Mouse (Mus musculus): Measurements from ENCODE around the gene Lama2. TPM values are rescaled to one million over a fixed set of nuclear protein-coding genes. Genes with fewer than 3 reads are reported as not detected.

Gene Lama2
- polyA plus RNA-seq, 1 experiment = 7.6 TPM

- no peak overlapping the region for H3K4me3 ChIP-seq (ENCODE audit: insufficient read depth, low read depth, low read length)
- no peak overlapping the region for H3K27ac ChIP-seq (replicated peaks; ENCODE audit: low read depth, low read length)
- no peaks in the 10 kb centered on the region for H3K4me1 ChIP-seq (ENCODE audit: control insufficient read depth, insufficient read depth, insufficient read length, low read length)
Observed at GRCm38 (mm10) chr10:27265812-27266211, 353.7 kb downstream of the Lama2 start.

GRCm38 (mm10) chr10:27264713-27265112, 354.8 kb downstream of the Lama2 start:
- Histone ChIP-seq H3K4me3 (ENCODE audit: insufficient read depth, low read depth, low read length) (no peak overlapping the region), H3K4me1 (ENCODE audit: control insufficient read depth, insufficient read depth, insufficient read length, low read length) (no peaks in the 10 kb centered on the region), H3K27ac (replicated peaks; ENCODE audit: low read depth, low read length) (no peak overlapping the region)

DNA sequence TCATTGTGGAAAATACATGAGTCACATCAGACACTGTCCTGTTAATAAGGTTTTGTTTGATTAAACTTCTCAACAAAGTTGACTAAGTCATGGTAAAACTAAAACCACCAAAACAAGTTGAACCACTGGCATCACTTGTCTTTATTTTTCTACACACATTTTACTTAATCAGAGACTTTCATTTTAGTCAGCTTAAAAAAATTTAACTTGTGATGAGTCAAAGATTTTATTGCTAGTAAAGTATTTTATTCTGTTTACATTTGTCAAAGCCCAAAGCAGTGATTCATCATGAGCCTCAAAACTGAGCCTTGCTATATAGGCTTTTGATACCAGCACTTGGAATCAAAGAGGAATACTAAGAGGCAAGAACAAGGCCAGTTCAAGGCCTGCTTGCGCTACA, 369.8 kb downstream of the Lama2 start:
- no peak overlapping the region for H3K4me3 ChIP-seq (ENCODE audit: insufficient read depth, low read depth, low read length)
- no peak overlapping the region for H3K27ac ChIP-seq (replicated peaks; ENCODE audit: low read depth, low read length)
- no peaks in the 10 kb centered on the region for H3K4me1 ChIP-seq (ENCODE audit: control insufficient read depth, insufficient read depth, insufficient read length, low read length)

GRCm38 (mm10) chr10:27234755-27235154, 384.8 kb downstream of the Lama2 start:
- Histone ChIP-seq H3K27ac (replicated peaks; ENCODE audit: low read depth, low read length) (no peak overlapping the region), H3K4me1 (ENCODE audit: control insufficient read depth, insufficient read depth, insufficient read length, low read length) (no peaks in the 10 kb centered on the region), H3K4me3 (ENCODE audit: insufficient read depth, low read depth, low read length) (no peak overlapping the region)

DNA sequence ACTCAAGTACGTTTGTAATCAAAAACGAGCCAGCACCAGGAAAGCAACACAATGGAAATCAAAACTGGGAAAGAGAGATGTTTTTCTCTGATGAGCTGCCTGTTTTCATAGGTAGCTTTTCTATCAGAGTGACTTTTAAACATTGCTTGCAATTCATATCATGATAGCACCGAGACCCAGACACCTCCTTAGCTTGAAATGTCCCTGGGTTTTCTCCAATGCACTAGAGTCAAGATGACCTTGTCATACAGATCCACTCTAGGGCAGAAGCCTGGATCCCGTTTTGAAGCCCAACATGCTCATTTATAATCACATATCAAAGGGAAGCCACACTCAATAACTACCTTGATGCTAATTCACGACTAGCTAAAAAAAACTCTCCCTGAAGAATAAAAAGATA, 386.0 kb downstream of the Lama2 start:
- Histone ChIP-seq H3K4me1 (ENCODE audit: control insufficient read depth, insufficient read depth, insufficient read length, low read length) (no peaks in the 10 kb centered on the region), H3K4me3 (ENCODE audit: insufficient read depth, low read depth, low read length) (no peak overlapping the region), H3K27ac (replicated peaks; ENCODE audit: low read depth, low read length) (no peak overlapping the region)

- no peak overlapping the region for H3K4me3 ChIP-seq (ENCODE audit: insufficient read depth, low read depth, low read length)
- no peak overlapping the region for H3K27ac ChIP-seq (replicated peaks; ENCODE audit: low read depth, low read length)
- no peaks in the 10 kb centered on the region for H3K4me1 ChIP-seq (ENCODE audit: control insufficient read depth, insufficient read depth, insufficient read length, low read length)
Observed at GRCm38 (mm10) chr10:27223815-27224375, 395.7 kb downstream of the Lama2 start.

- no peak overlapping the region for H3K4me3 ChIP-seq (ENCODE audit: insufficient read depth, low read depth, low read length)
- no peak overlapping the region for H3K27ac ChIP-seq (replicated peaks; ENCODE audit: low read depth, low read length)
- no peaks in the 10 kb centered on the region for H3K4me1 ChIP-seq (ENCODE audit: control insufficient read depth, insufficient read depth, insufficient read length, low read length)
Observed at GRCm38 (mm10) chr10:27222639-27223315, 396.8 kb downstream of the Lama2 start.

GRCm38 (mm10) chr10:27219698-27220097, 399.9 kb downstream of the Lama2 start:
- Histone ChIP-seq H3K27ac (replicated peaks; ENCODE audit: low read depth, low read length) (no peak overlapping the region), H3K4me3 (ENCODE audit: insufficient read depth, low read depth, low read length) (no peak overlapping the region), H3K4me1 (ENCODE audit: control insufficient read depth, insufficient read depth, insufficient read length, low read length) (no peaks in the 10 kb centered on the region)

- H3K4me1 ChIP-seq (ENCODE audit: control insufficient read depth, insufficient read depth, insufficient read length, low read length) = no peaks in the 10 kb centered on the region
- no peak overlapping the region for H3K4me3 ChIP-seq (ENCODE audit: insufficient read depth, low read depth, low read length)
- no peak overlapping the region for H3K27ac ChIP-seq (replicated peaks; ENCODE audit: low read depth, low read length)
Observed at GRCm38 (mm10) chr10:27207320-27207719, 412.2 kb downstream of the Lama2 start.

DNA sequence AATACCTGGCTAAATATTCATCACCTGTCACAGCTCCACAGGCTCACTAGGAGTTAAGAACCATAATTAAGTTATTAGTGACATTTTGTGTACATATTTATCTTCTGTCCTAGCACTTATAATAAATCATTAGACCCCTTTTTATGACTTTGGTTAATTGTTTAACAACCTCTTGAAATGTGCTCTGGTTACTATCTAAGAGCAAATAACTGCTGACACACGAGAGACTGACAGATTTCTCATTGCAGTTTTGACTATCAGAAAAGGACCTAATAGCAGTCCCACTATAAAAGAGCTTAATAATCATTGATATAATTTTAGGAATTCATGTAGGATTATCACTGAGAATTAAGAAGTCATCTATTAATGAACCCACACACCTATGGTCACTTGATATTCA, 421.1 kb downstream of the Lama2 start:
- Histone ChIP-seq H3K27ac (replicated peaks; ENCODE audit: low read depth, low read length) (no peak overlapping the region), H3K4me3 (ENCODE audit: insufficient read depth, low read depth, low read length) (no peak overlapping the region), H3K4me1 (ENCODE audit: control insufficient read depth, insufficient read depth, insufficient read length, low read length) (no peaks in the 10 kb centered on the region)

DNA sequence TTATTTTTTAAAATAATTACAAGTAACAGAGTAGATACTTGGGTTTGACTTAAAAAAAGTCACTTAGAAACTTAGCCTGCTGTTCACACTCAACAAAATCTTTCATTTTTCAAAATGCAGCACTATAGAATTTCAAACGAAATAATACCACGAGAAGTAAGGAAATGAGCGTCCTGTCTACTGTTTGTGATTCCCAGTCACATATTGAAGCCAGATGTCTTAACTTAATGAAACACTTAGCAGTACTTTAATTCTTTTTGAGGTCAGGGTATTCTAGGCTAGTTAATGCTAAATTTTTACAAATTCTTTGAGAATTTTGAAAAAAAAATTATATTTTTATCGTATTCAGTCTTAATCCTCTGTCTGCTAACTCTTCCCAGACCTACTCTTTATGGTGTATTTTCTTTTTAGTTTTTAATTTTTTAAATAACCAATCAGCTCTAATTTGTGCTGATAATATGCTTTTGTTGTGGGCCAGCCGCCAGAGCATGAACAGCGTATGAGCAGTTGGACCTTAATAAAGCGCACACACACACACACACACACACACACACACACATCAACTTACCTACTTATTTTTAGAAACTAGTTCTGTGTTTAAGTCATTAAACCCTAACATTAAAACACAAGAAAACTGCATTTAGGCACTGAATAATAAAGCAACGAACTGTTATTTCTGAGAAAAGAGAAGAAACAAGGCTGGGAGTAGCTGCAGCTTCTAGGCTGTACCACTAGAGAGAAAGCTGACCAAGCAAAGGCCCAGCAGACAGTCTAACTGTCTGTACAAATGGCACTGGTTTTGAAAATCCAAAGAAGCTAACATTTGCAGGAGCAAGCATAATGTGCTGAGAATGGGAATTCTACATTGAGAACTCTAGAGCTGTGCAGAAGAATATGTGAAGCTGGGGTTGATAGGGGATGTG, 425.3 kb downstream of the Lama2 start:
- Histone ChIP-seq H3K27ac (replicated peaks; ENCODE audit: low read depth, low read length) (no peak overlapping the region), H3K4me1 (ENCODE audit: control insufficient read depth, insufficient read depth, insufficient read length, low read length) (no peaks in the 10 kb centered on the region), H3K4me3 (ENCODE audit: insufficient read depth, low read depth, low read length) (no peak overlapping the region)

- Histone ChIP-seq H3K27ac (replicated peaks; ENCODE audit: low read depth, low read length) (no peak overlapping the region), H3K4me3 (ENCODE audit: insufficient read depth, low read depth, low read length) (no peak overlapping the region)
Observed at GRCm38 (mm10) chr10:27188630-27189365, 430.8 kb downstream of the Lama2 start.

DNA sequence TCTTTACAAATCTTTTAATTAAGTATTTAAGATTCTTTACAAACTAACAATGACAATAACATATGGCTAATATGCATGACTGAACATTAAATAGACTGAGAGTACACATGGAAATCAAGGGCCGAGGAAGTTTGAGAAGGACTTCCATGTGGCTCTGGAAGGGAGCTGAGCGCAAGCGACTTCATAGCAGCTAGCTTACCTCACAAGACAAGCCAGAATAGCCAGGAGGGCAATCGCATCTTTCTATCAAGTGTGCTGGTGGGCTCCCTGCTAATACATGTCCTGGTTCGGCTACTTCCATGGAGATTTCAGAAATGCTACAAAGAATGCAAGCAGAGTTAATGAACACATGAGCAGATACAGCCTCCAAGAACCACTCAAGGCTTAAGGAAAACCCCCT, 435.4 kb downstream of the Lama2 start:
- no peaks in the 10 kb centered on the region for H3K4me1 ChIP-seq (ENCODE audit: control insufficient read depth, insufficient read depth, insufficient read length, low read length)
- no peak overlapping the region for H3K27ac ChIP-seq (replicated peaks; ENCODE audit: low read depth, low read length)
- H3K4me3 ChIP-seq (ENCODE audit: insufficient read depth, low read depth, low read length) = no peak overlapping the region

More at GRCm38 (mm10) chr10:27188630-27189365, 430.8 kb downstream of the Lama2 start:
- H3K4me1 ChIP-seq (ENCODE audit: control insufficient read depth, insufficient read depth, insufficient read length, low read length) = no peaks in the 10 kb centered on the region

- H3K4me3 ChIP-seq (ENCODE audit: insufficient read depth, low read depth, low read length) = no peak overlapping the region
- no peaks in the 10 kb centered on the region for H3K4me1 ChIP-seq (ENCODE audit: control insufficient read depth, insufficient read depth, insufficient read length, low read length)
- H3K27ac ChIP-seq (replicated peaks; ENCODE audit: low read depth, low read length) = no peak overlapping the region
Observed at GRCm38 (mm10) chr10:27174271-27174670, 445.3 kb downstream of the Lama2 start.

- H3K4me1 ChIP-seq (ENCODE audit: control insufficient read depth, insufficient read depth, insufficient read length, low read length) = no peaks in the 10 kb centered on the region
- no peak overlapping the region for H3K4me3 ChIP-seq (ENCODE audit: insufficient read depth, low read depth, low read length)
- no peak overlapping the region for H3K27ac ChIP-seq (replicated peaks; ENCODE audit: low read depth, low read length)
Observed at GRCm38 (mm10) chr10:27164738-27165137, 454.8 kb downstream of the Lama2 start.
